Mouse (Mus musculus): ENCODE results near the gene Helq. TPM values are rescaled to one million over a fixed set of nuclear protein-coding genes. Genes with fewer than 3 reads are reported as not detected.

Gene Helq
- polyA plus RNA-seq, 1 experiment from 2014 or later, result 10.9 TPM

- WGBS, result 69% methylated on average over 5 of the region's 5 CpGs
- Histone ChIP-seq H3K4me1 (replicated peaks; ENCODE audit: control insufficient read depth, insufficient read depth, low read length) (no peaks in the 10 kb centered on the region; the same call in 1 of the 2 replicates), H3K4me2 (ENCODE audit: low read depth, low read length) (no peak overlapping the region), H3K36me3 (ENCODE audit: control insufficient read depth, insufficient read depth, low read length) (peaks cover 14% of the 10 kb centered on the region), H3K27me3 (ENCODE audit: control insufficient read depth, insufficient read depth, low read depth, low read length) (no peaks in the 10 kb centered on the region), H3K4me3 (ENCODE audit: low read length) (no peak overlapping the region), H3K9ac (ENCODE audit: low read length) (no peak overlapping the region), H3K27ac (ENCODE audit: low read length) (no peak overlapping the region), H3K9me3 (ENCODE audit: control insufficient read depth, low read length) (no peaks in the 10 kb centered on the region)
- no peak for ATAC-seq (ENCODE audit: low read depth)
Observed at GRCm38 (mm10) chr5:100794084-100794483, 4.3 kb downstream of the Helq start.

GRCm38 (mm10) chr5:100792261-100792660 lies 6.1 kb downstream of the Helq start:
- Histone ChIP-seq H3K9ac (ENCODE audit: low read length) (no peak overlapping the region), H3K9me3 (ENCODE audit: control insufficient read depth, low read length) (no peaks in the 10 kb centered on the region), H3K4me2 (ENCODE audit: low read depth, low read length) (no peak overlapping the region), H3K4me1 (replicated peaks; ENCODE audit: control insufficient read depth, insufficient read depth, low read length) (no peaks in the 10 kb centered on the region), H3K4me3 (ENCODE audit: low read length) (no peak overlapping the region), H3K36me3 (ENCODE audit: control insufficient read depth, insufficient read depth, low read length) (peaks cover 17% of the 10 kb centered on the region), H3K27ac (ENCODE audit: low read length) (no peak overlapping the region), H3K27me3 (ENCODE audit: control insufficient read depth, insufficient read depth, low read depth, low read length) (no peaks in the 10 kb centered on the region)
- WGBS, result 85% methylated on average over 7 of the region's 7 CpGs
- no peak for ATAC-seq (ENCODE audit: low read depth)

GRCm38 (mm10) chr5:100787527-100787926 lies 10.9 kb downstream of the Helq start:
- H3K4me1 ChIP-seq (replicated peaks; ENCODE audit: control insufficient read depth, insufficient read depth, low read length), result no peaks in the 10 kb centered on the region
- no peak overlapping the region for H3K4me3 ChIP-seq (ENCODE audit: low read length)
- H3K9me3 ChIP-seq (ENCODE audit: control insufficient read depth, low read length), result no peaks in the 10 kb centered on the region
- H3K27ac ChIP-seq (ENCODE audit: low read length), result no peak overlapping the region
- H3K27me3 ChIP-seq (ENCODE audit: control insufficient read depth, insufficient read depth, low read depth, low read length), result no peaks in the 10 kb centered on the region
- WGBS, result 92% methylated on average over 9 of the region's 9 CpGs
- H3K36me3 ChIP-seq (ENCODE audit: control insufficient read depth, insufficient read depth, low read length), result peaks cover 23% of the 10 kb centered on the region
- H3K4me2 ChIP-seq (ENCODE audit: low read depth, low read length), result no peak overlapping the region
- ATAC-seq (ENCODE audit: low read depth), result no peak
- no peak overlapping the region for H3K9ac ChIP-seq (ENCODE audit: low read length)

DNA sequence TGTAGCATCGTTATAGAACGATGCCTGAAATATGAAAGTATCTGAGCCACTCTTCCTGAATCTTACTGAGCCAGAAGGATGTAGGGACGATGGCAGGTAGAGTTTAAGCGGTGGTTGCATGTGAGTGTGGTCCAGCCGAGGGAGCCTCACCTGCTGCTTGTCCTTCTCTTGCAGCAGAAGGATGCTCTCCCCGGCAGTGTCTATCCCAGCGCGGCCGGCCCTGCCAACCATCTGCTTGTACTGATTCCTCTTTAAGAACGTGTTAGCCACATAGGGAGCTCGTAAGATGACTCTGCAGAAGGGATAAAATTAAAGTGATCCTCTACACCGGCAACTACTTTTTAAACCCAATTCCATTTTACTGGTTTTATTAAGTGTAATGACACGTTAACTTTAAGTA lies 19.4 kb downstream of the Helq start:
- peaks cover 15% of the 10 kb centered on the region for H3K36me3 ChIP-seq (ENCODE audit: control insufficient read depth, insufficient read depth, low read length)

DNA sequence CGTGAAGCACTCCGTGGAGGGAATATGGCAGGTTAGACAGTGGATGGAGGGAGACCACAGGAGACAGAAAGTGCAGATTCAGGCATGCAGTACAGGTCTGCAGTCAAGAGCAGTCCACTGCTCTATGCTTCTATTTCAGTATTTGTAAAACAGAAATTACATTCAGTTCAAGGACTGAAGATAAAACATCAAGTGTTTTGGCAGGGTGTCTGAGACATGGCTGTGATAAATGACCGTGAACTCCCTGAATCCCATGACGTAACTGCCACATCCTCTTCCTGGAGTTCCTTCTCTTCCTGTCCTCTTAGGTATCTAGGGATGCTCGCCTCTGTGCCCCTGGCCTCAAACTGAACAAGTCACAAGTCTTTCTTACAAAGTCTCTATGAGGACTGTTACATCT lies 21.5 kb downstream of the Helq start:
- H3K36me3 ChIP-seq (ENCODE audit: control insufficient read depth, insufficient read depth, low read length), result peaks cover 14% of the 10 kb centered on the region
- no peak for ATAC-seq (ENCODE audit: low read depth)

More for the DNA sequence above, 19.4 kb downstream of the Helq start:
- H3K27ac ChIP-seq (ENCODE audit: low read length), result no peak overlapping the region
- no peak for ATAC-seq (ENCODE audit: low read depth)
- no peak overlapping the region for H3K9ac ChIP-seq (ENCODE audit: low read length)
- H3K4me1 ChIP-seq (replicated peaks; ENCODE audit: control insufficient read depth, insufficient read depth, low read length), result no peaks in the 10 kb centered on the region
- no peak overlapping the region for H3K4me2 ChIP-seq (ENCODE audit: low read depth, low read length)
- H3K4me3 ChIP-seq (ENCODE audit: low read length), result no peak overlapping the region
- WGBS, result 94% methylated on average over 13 of the region's 13 CpGs
- no peaks in the 10 kb centered on the region for H3K9me3 ChIP-seq (ENCODE audit: control insufficient read depth, low read length)
- H3K27me3 ChIP-seq (ENCODE audit: control insufficient read depth, insufficient read depth, low read depth, low read length), result no peaks in the 10 kb centered on the region

GRCm38 (mm10) chr5:100775778-100776404 lies 22.5 kb downstream of the Helq start:
- Histone ChIP-seq H3K4me3 (ENCODE audit: low read length) (no peak overlapping the region), H3K9ac (ENCODE audit: low read length) (no peak overlapping the region), H3K27ac (ENCODE audit: low read length) (no peak overlapping the region), H3K27me3 (ENCODE audit: control insufficient read depth, insufficient read depth, low read depth, low read length) (no peaks in the 10 kb centered on the region), H3K4me2 (ENCODE audit: low read depth, low read length) (no peak overlapping the region), H3K9me3 (ENCODE audit: control insufficient read depth, low read length) (no peaks in the 10 kb centered on the region), H3K36me3 (ENCODE audit: control insufficient read depth, insufficient read depth, low read length) (peaks cover 11% of the 10 kb centered on the region), H3K4me1 (replicated peaks; ENCODE audit: control insufficient read depth, insufficient read depth, low read length) (no peaks in the 10 kb centered on the region)
- ATAC-seq (ENCODE audit: low read depth), result no peak
- 65% methylated on average over 13 of the region's 13 CpGs for WGBS

More for the DNA sequence above, 21.5 kb downstream of the Helq start:
- Histone ChIP-seq H3K9ac (ENCODE audit: low read length) (no peak overlapping the region), H3K27me3 (ENCODE audit: control insufficient read depth, insufficient read depth, low read depth, low read length) (no peaks in the 10 kb centered on the region), H3K4me1 (replicated peaks; ENCODE audit: control insufficient read depth, insufficient read depth, low read length) (no peaks in the 10 kb centered on the region), H3K27ac (ENCODE audit: low read length) (no peak overlapping the region), H3K4me2 (ENCODE audit: low read depth, low read length) (no peak overlapping the region), H3K9me3 (ENCODE audit: control insufficient read depth, low read length) (no peaks in the 10 kb centered on the region), H3K4me3 (ENCODE audit: low read length) (no peak overlapping the region)
- WGBS, result 85% methylated on average over 5 of the region's 5 CpGs

GRCm38 (mm10) chr5:100771575-100771974 lies 26.8 kb downstream of the Helq start:
- Histone ChIP-seq H3K4me3 (ENCODE audit: low read length) (no peak overlapping the region), H3K4me2 (ENCODE audit: low read depth, low read length) (no peak overlapping the region), H3K36me3 (ENCODE audit: control insufficient read depth, insufficient read depth, low read length) (peaks cover 17% of the 10 kb centered on the region; the same call in 1 of the 2 replicates), H3K27ac (ENCODE audit: low read length) (no peak overlapping the region), H3K4me1 (replicated peaks; ENCODE audit: control insufficient read depth, insufficient read depth, low read length) (no peaks in the 10 kb centered on the region), H3K9ac (ENCODE audit: low read length) (no peak overlapping the region), H3K27me3 (ENCODE audit: control insufficient read depth, insufficient read depth, low read depth, low read length) (no peaks in the 10 kb centered on the region), H3K9me3 (ENCODE audit: control insufficient read depth, low read length) (no peaks in the 10 kb centered on the region)
- 94% methylated on average over 4 of the region's 4 CpGs for WGBS
- no peak for ATAC-seq (ENCODE audit: low read depth)

- H3K9me3 ChIP-seq (ENCODE audit: control insufficient read depth, low read length), result no peaks in the 10 kb centered on the region
- H3K4me2 ChIP-seq (ENCODE audit: low read depth, low read length), result no peak overlapping the region
- no peak overlapping the region for H3K27ac ChIP-seq (ENCODE audit: low read length)
- H3K4me3 ChIP-seq (ENCODE audit: low read length), result no peak overlapping the region
- no peaks in the 10 kb centered on the region for H3K4me1 ChIP-seq (replicated peaks; ENCODE audit: control insufficient read depth, insufficient read depth, low read length)
- H3K9ac ChIP-seq (ENCODE audit: low read length), result no peak overlapping the region
- no peaks in the 10 kb centered on the region for H3K27me3 ChIP-seq (ENCODE audit: control insufficient read depth, insufficient read depth, low read depth, low read length)
- H3K36me3 ChIP-seq (ENCODE audit: control insufficient read depth, insufficient read depth, low read length), result peaks cover 18% of the 10 kb centered on the region
- 94% methylated on average over 7 of the region's 7 CpGs for WGBS
- ATAC-seq (ENCODE audit: low read depth), result no peak
Observed at GRCm38 (mm10) chr5:100766026-100766425, 32.4 kb downstream of the Helq start.

- Histone ChIP-seq H3K27me3 (ENCODE audit: control insufficient read depth, insufficient read depth, low read depth, low read length) (no peaks in the 10 kb centered on the region), H3K36me3 (ENCODE audit: control insufficient read depth, insufficient read depth, low read length) (peaks cover 7% of the 10 kb centered on the region), H3K4me2 (ENCODE audit: low read depth, low read length) (no peak overlapping the region), H3K9ac (ENCODE audit: low read length) (no peak overlapping the region), H3K4me1 (replicated peaks; ENCODE audit: control insufficient read depth, insufficient read depth, low read length) (no peaks in the 10 kb centered on the region), H3K4me3 (ENCODE audit: low read length) (no peak overlapping the region), H3K9me3 (ENCODE audit: control insufficient read depth, low read length) (no peaks in the 10 kb centered on the region), H3K27ac (ENCODE audit: low read length) (no peak overlapping the region)
- ATAC-seq (ENCODE audit: low read depth), result no peak
- WGBS, result 88% methylated on average over 7 of the region's 7 CpGs
Observed at GRCm38 (mm10) chr5:100761736-100762135, 36.7 kb downstream of the Helq start.

Data from lung, embryonic 16.5 days (tissue).